Mouse (Mus musculus): Measurements from ENCODE around the gene Stk11.

Stk11 gene

GRCm38 (mm10) chr10:80115290-80115943 is at the start of gene Stk11:
Gene Stk11 (plus strand): TSS chr10:80115803.
- peak; percentile 95 to 97 for DNase-seq (ENCODE audit: low read depth in 1 of 2, low spot score in 2 of 2)

GRCm38 (mm10) chr10:80069251-80069650 is 46.4 kb upstream of the Stk11 start:
- DNase-seq (ENCODE audit: low read depth in 1 of 2, low spot score in 2 of 2): no peak

- DNase-seq (ENCODE audit: low read depth in 1 of 2, low spot score in 2 of 2): no peak
Observed at GRCm38 (mm10) chr10:80069948-80070450, 45.6 kb upstream of the Stk11 start.

- DNase-seq (ENCODE audit: low read depth in 1 of 2, low spot score in 2 of 2): peak; percentile 50 to 66
Observed at GRCm38 (mm10) chr10:80070837-80071515, 44.6 kb upstream of the Stk11 start.

GRCm38 (mm10) chr10:80071516-80071900 is 44.1 kb upstream of the Stk11 start:
- DNase-seq (ENCODE audit: low read depth in 1 of 2, low spot score in 2 of 2): no peak

- DNase-seq (ENCODE audit: low read depth in 1 of 2, low spot score in 2 of 2): no peak
Observed at GRCm38 (mm10) chr10:80072623-80073489, 42.7 kb upstream of the Stk11 start.

GRCm38 (mm10) chr10:80074813-80075601 is 40.6 kb upstream of the Stk11 start:
- peak; percentile 84 to 89 for DNase-seq (ENCODE audit: low read depth in 1 of 2, low spot score in 2 of 2)

GRCm38 (mm10) chr10:80075924-80076323 is 39.7 kb upstream of the Stk11 start:
- no peak for DNase-seq (ENCODE audit: low read depth in 1 of 2, low spot score in 2 of 2)

- no peak for DNase-seq (ENCODE audit: low read depth in 1 of 2, low spot score in 2 of 2)
Observed at GRCm38 (mm10) chr10:80076386-80076785, 39.2 kb upstream of the Stk11 start.

GRCm38 (mm10) chr10:80077312-80077711 is 38.3 kb upstream of the Stk11 start:
- no peak for DNase-seq (ENCODE audit: low read depth in 1 of 2, low spot score in 2 of 2)

GRCm38 (mm10) chr10:80078366-80078765 is 37.2 kb upstream of the Stk11 start:
- DNase-seq (ENCODE audit: low read depth in 1 of 2, low spot score in 2 of 2): no peak

GRCm38 (mm10) chr10:80080396-80081070 is 35.1 kb upstream of the Stk11 start:
- DNase-seq (ENCODE audit: low read depth in 1 of 2, low spot score in 2 of 2): no peak

- DNase-seq (ENCODE audit: low read depth in 1 of 2, low spot score in 2 of 2): no peak
Observed at GRCm38 (mm10) chr10:80081075-80081474, 34.5 kb upstream of the Stk11 start.

GRCm38 (mm10) chr10:80084817-80085487 is 30.7 kb upstream of the Stk11 start:
- no peak for DNase-seq (ENCODE audit: low read depth in 1 of 2, low spot score in 2 of 2)

- DNase-seq (ENCODE audit: low read depth in 1 of 2, low spot score in 2 of 2): peak; percentile 46 to 51
Observed at GRCm38 (mm10) chr10:80086847-80087246, 28.8 kb upstream of the Stk11 start.

GRCm38 (mm10) chr10:80087483-80087882 is 28.1 kb upstream of the Stk11 start:
- no peak for DNase-seq (ENCODE audit: low read depth in 1 of 2, low spot score in 2 of 2)

GRCm38 (mm10) chr10:80089146-80089545 is 26.5 kb upstream of the Stk11 start:
- DNase-seq (ENCODE audit: low read depth in 1 of 2, low spot score in 2 of 2): no peak

GRCm38 (mm10) chr10:80091527-80091926 is 24.1 kb upstream of the Stk11 start:
- DNase-seq (ENCODE audit: low read depth in 1 of 2, low spot score in 2 of 2): no peak

- DNase-seq (ENCODE audit: low read depth in 1 of 2, low spot score in 2 of 2): no peak
Observed at GRCm38 (mm10) chr10:80092690-80093089, 22.9 kb upstream of the Stk11 start.

GRCm38 (mm10) chr10:80094085-80094484 is 21.5 kb upstream of the Stk11 start:
- DNase-seq (ENCODE audit: low read depth in 1 of 2, low spot score in 2 of 2): no peak
